Mouse (Mus musculus): ENCODE data around the gene Traf6. TPM values are rescaled to one million over a fixed set of nuclear protein-coding genes. Genes with fewer than 3 reads are reported as not detected.

The Traf6 gene
- polyA plus RNA-seq (2021; fragmentation: Nextera tagmentation) = 6.1 and 7.5 TPM in 2 replicates
- long read RNA-seq, experiment 1, full-length matches to known transcripts = 1 of 15 reads
- long read RNA-seq, experiment 1, partial matches to known transcripts = 0 of 15 reads
- long read RNA-seq, experiment 1, other reads (novel, unspliced or antisense) = 14 of 15 reads
- long read RNA-seq, experiment 2, full-length matches to known transcripts = 16 of 33 reads
- long read RNA-seq, experiment 2, partial matches to known transcripts = 8 of 33 reads
- long read RNA-seq, experiment 2, other reads (novel, unspliced or antisense) = 9 of 33 reads

DNA sequence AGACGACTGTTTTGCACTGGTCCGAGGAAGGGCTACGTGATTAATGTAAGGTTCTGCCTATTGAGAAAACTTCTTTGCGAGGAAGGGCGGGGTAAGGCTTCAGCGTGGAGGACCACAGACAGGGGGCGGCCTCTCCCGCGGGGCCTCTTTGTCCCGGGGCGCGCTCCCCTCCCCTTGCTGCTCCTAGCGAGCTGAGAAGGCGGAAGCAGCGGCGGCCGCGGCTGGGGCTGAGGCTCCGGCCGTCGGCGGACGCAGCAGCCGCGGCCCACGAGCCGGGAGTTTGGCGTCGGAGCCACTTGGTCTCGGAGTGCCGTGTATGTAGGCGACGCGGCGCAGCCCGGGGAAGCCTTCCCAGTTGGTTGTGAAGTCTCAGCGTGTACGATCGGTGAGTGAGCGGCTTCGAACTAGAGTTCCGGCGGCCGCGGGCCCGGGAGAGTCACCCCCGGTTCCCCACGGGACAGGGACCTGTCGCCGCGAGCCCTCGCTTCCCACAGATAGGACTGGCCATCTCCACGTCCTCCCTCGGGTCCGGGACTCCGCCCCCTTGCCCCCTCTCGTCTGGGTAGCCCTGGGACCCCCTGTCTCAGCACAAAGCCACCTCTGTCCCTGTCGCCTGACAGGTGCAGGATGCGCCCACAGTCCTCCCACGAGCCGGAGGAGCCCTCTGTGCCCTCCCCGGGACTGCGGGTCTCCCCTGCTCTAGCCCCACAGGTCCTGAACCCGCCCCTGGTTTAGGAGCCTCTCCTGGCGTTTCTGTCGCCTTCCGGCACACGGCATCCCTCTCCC lies at the start of gene Traf6:
Gene Traf6 (plus strand): TSS at position 194 of the 786 bp plus-strand sequence.

DNA sequence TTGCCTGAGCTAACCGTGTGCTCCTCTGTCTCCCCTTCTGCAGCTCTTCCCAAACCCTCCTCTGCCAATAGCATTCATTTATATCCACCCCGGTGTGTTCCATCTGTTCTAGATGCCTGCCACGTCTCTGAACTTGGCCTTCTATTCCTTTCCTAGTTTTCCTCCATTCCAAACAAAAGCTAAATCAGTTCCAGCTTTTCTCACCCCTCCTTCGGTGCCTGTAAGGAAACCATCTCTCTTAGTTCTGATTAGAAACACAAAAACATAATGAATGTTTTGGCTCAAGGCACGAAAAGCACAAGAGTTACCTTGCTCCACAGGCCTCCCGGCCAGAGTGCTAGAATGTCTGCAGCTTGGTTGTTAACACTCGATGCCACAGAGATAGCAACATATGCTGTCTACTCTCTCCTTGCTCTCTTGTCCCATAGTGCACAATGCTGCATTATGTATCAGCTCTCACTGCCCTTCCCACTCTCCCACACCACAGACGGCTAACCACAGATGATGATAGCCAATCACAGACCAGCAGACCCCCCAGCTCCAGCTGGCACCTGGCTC lies 29.0 kb upstream of the Traf6 start, which contains the start of the genes Rag1 and B230118H07Rik:
Gene Rag1 (minus strand): TSS at position 388 of the 558 bp plus-strand sequence.
Gene B230118H07Rik (minus strand): TSS at position 419 of the 558 bp plus-strand sequence.

Other genes starting within 250 kb of the Traf6 start
- not detected in 2 replicates for gene Rag2, start 53.7 kb upstream of the Traf6 start, polyA plus RNA-seq (2021; fragmentation: Nextera tagmentation)
- gene Rag1, start 28.9 kb upstream of the Traf6 start, polyA plus RNA-seq (2021; fragmentation: Nextera tagmentation) = 0.03 TPM in 1 of 2 replicates, not detected in the other
- gene B230118H07Rik, start 28.9 kb upstream of the Traf6 start, polyA plus RNA-seq (2021; fragmentation: Nextera tagmentation) = 111 and 122 TPM in 2 replicates
- gene Prr5l, start 204.6 kb downstream of the Traf6 start, polyA plus RNA-seq (2021; fragmentation: Nextera tagmentation) = 7.5 and 8.1 TPM in 2 replicates
- gene Commd9, start 207.8 kb downstream of the Traf6 start, polyA plus RNA-seq (2021; fragmentation: Nextera tagmentation) = 67.3 and 71.3 TPM in 2 replicates

Data from layer of hippocampus, adult 6 months (tissue).